Mouse (Mus musculus): ENCODE results near the gene Eloa. TPM values are rescaled to one million over a fixed set of nuclear protein-coding genes. Genes with fewer than 3 reads are reported as not detected.

Eloa gene
- polyA plus RNA-seq, 1 experiment from 2014 or later: 32.5 TPM

GRCm38 (mm10) chr4:136020743-136021548 is 617 bp downstream of the Eloa start:
- WGBS: 1% methylated on average over 61 of the region's 62 CpGs
- ATAC-seq: peak; percentile 73
- H3K9ac ChIP-seq (replicated peaks; ENCODE audit: low read depth, low read length): peak overlapping the region; percentile 98

GRCm38 (mm10) chr4:136016059-136016602 is 5.4 kb downstream of the Eloa start:
- H3K4me2 ChIP-seq (ENCODE audit: low read length): no peak overlapping the region
- H3K36me3 ChIP-seq (ENCODE audit: control insufficient read depth, insufficient read depth): peaks cover 10% of the 10 kb centered on the region
- 81% methylated on average over 3 of the region's 3 CpGs for WGBS

More at GRCm38 (mm10) chr4:136020743-136021548, 617 bp downstream of the Eloa start:
- H3K4me2 ChIP-seq (ENCODE audit: low read length): peak overlapping the region; percentile 100
- peak overlapping the region; percentile 83 for H3K27ac ChIP-seq (ENCODE audit: low read length)
- H3K27me3 ChIP-seq (replicated peaks; ENCODE audit: control insufficient read depth, insufficient read depth, low read length): no peaks in the 10 kb centered on the region
- no peaks in the 10 kb centered on the region for H3K9me3 ChIP-seq (ENCODE audit: control insufficient read depth, low read length)
- peak overlapping the region; percentile 97 for H3K4me3 ChIP-seq (replicated peaks; ENCODE audit: low read length)
- no peaks in the 10 kb centered on the region for H3K36me3 ChIP-seq (ENCODE audit: control insufficient read depth, insufficient read depth)
- H3K4me1 ChIP-seq (replicated peaks; ENCODE audit: control insufficient read depth, insufficient read depth, low read length): peaks cover 14% of the 10 kb centered on the region

GRCm38 (mm10) chr4:136010586-136010985 is 11.0 kb downstream of the Eloa start:
- peaks cover 51% of the 10 kb centered on the region for H3K36me3 ChIP-seq (ENCODE audit: control insufficient read depth, insufficient read depth)
- ATAC-seq: no peak

More at GRCm38 (mm10) chr4:136016059-136016602, 5.4 kb downstream of the Eloa start:
- Histone ChIP-seq H3K9me3 (ENCODE audit: control insufficient read depth, low read length) (no peaks in the 10 kb centered on the region), H3K4me1 (replicated peaks; ENCODE audit: control insufficient read depth, insufficient read depth, low read length) (peaks cover 14% of the 10 kb centered on the region), H3K27ac (ENCODE audit: low read length) (no peak overlapping the region), H3K27me3 (replicated peaks; ENCODE audit: control insufficient read depth, insufficient read depth, low read length) (no peaks in the 10 kb centered on the region), H3K9ac (replicated peaks; ENCODE audit: low read depth, low read length) (no peak overlapping the region), H3K4me3 (replicated peaks; ENCODE audit: low read length) (no peak overlapping the region)
- no peak for ATAC-seq

GRCm38 (mm10) chr4:136008782-136009447 is 12.6 kb downstream of the Eloa start:
- Histone ChIP-seq H3K9ac (replicated peaks; ENCODE audit: low read depth, low read length) (no peak overlapping the region), H3K4me3 (replicated peaks; ENCODE audit: low read length) (no peak overlapping the region), H3K9me3 (ENCODE audit: control insufficient read depth, low read length) (no peaks in the 10 kb centered on the region), H3K4me1 (replicated peaks; ENCODE audit: control insufficient read depth, insufficient read depth, low read length) (no peaks in the 10 kb centered on the region), H3K27me3 (replicated peaks; ENCODE audit: control insufficient read depth, insufficient read depth, low read length) (no peaks in the 10 kb centered on the region), H3K36me3 (ENCODE audit: control insufficient read depth, insufficient read depth) (peaks cover 60% of the 10 kb centered on the region), H3K4me2 (ENCODE audit: low read length) (no peak overlapping the region), H3K27ac (ENCODE audit: low read length) (no peak overlapping the region)
- no peak for ATAC-seq
- 91% methylated on average over 8 of the region's 8 CpGs for WGBS

More at GRCm38 (mm10) chr4:136010586-136010985, 11.0 kb downstream of the Eloa start:
- no peak overlapping the region for H3K4me3 ChIP-seq (replicated peaks; ENCODE audit: low read length)
- H3K9ac ChIP-seq (replicated peaks; ENCODE audit: low read depth, low read length): no peak overlapping the region
- WGBS: 91% methylated on average over 4 of the region's 4 CpGs
- no peaks in the 10 kb centered on the region for H3K27me3 ChIP-seq (replicated peaks; ENCODE audit: control insufficient read depth, insufficient read depth, low read length)
- no peak overlapping the region for H3K4me2 ChIP-seq (ENCODE audit: low read length)
- no peaks in the 10 kb centered on the region for H3K4me1 ChIP-seq (replicated peaks; ENCODE audit: control insufficient read depth, insufficient read depth, low read length)
- H3K9me3 ChIP-seq (ENCODE audit: control insufficient read depth, low read length): no peaks in the 10 kb centered on the region
- H3K27ac ChIP-seq (ENCODE audit: low read length): no peak overlapping the region

- WGBS: 98% methylated on average over 3 of the region's 3 CpGs
These were observed 14.7 kb downstream of the Eloa start for GRCm38 (mm10) chr4:136006821-136007220.

GRCm38 (mm10) chr4:136004921-136005320 is 16.6 kb downstream of the Eloa start:
- Histone ChIP-seq H3K4me1 (replicated peaks; ENCODE audit: control insufficient read depth, insufficient read depth, low read length) (no peaks in the 10 kb centered on the region), H3K27me3 (replicated peaks; ENCODE audit: control insufficient read depth, insufficient read depth, low read length) (no peaks in the 10 kb centered on the region), H3K4me3 (replicated peaks; ENCODE audit: low read length) (no peak overlapping the region), H3K4me2 (ENCODE audit: low read length) (no peak overlapping the region), H3K27ac (ENCODE audit: low read length) (no peak overlapping the region), H3K36me3 (ENCODE audit: control insufficient read depth, insufficient read depth) (peaks cover 55% of the 10 kb centered on the region), H3K9ac (replicated peaks; ENCODE audit: low read depth, low read length) (no peak overlapping the region), H3K9me3 (ENCODE audit: control insufficient read depth, low read length) (no peaks in the 10 kb centered on the region)
- no peak for ATAC-seq
- 91% methylated on average over 2 of the region's 2 CpGs for WGBS

More at GRCm38 (mm10) chr4:136006821-136007220, 14.7 kb downstream of the Eloa start:
- H3K36me3 ChIP-seq (ENCODE audit: control insufficient read depth, insufficient read depth): peaks cover 71% of the 10 kb centered on the region
- no peaks in the 10 kb centered on the region for H3K27me3 ChIP-seq (replicated peaks; ENCODE audit: control insufficient read depth, insufficient read depth, low read length)
- H3K9ac ChIP-seq (replicated peaks; ENCODE audit: low read depth, low read length): no peak overlapping the region
- no peak overlapping the region for H3K4me3 ChIP-seq (replicated peaks; ENCODE audit: low read length)
- H3K4me2 ChIP-seq (ENCODE audit: low read length): no peak overlapping the region
- no peak for ATAC-seq
- no peak overlapping the region for H3K27ac ChIP-seq (ENCODE audit: low read length)
- no peaks in the 10 kb centered on the region for H3K9me3 ChIP-seq (ENCODE audit: control insufficient read depth, low read length)
- H3K4me1 ChIP-seq (replicated peaks; ENCODE audit: control insufficient read depth, insufficient read depth, low read length): no peaks in the 10 kb centered on the region

- no peak overlapping the region for H3K27ac ChIP-seq (ENCODE audit: low read length)
- peaks cover 48% of the 10 kb centered on the region for H3K36me3 ChIP-seq (ENCODE audit: control insufficient read depth, insufficient read depth)
- no peak overlapping the region for H3K9ac ChIP-seq (replicated peaks; ENCODE audit: low read depth, low read length)
- H3K4me1 ChIP-seq (replicated peaks; ENCODE audit: control insufficient read depth, insufficient read depth, low read length): no peaks in the 10 kb centered on the region
- H3K4me3 ChIP-seq (replicated peaks; ENCODE audit: low read length): no peak overlapping the region
- no peaks in the 10 kb centered on the region for H3K9me3 ChIP-seq (ENCODE audit: control insufficient read depth, low read length)
- ATAC-seq: no peak
- 88% methylated on average over 5 of the region's 5 CpGs for WGBS
- H3K4me2 ChIP-seq (ENCODE audit: low read length): no peak overlapping the region
- H3K27me3 ChIP-seq (replicated peaks; ENCODE audit: control insufficient read depth, insufficient read depth, low read length): no peaks in the 10 kb centered on the region
These were observed 17.4 kb downstream of the Eloa start for GRCm38 (mm10) chr4:136004107-136004675.

- Histone ChIP-seq H3K4me2 (ENCODE audit: low read length) (no peak overlapping the region), H3K4me1 (replicated peaks; ENCODE audit: control insufficient read depth, insufficient read depth, low read length) (no peaks in the 10 kb centered on the region), H3K27ac (ENCODE audit: low read length) (no peak overlapping the region), H3K9me3 (ENCODE audit: control insufficient read depth, low read length) (peaks cover 5% of the 10 kb centered on the region), H3K9ac (replicated peaks; ENCODE audit: low read depth, low read length) (no peak overlapping the region), H3K36me3 (ENCODE audit: control insufficient read depth, insufficient read depth) (no peaks in the 10 kb centered on the region), H3K27me3 (replicated peaks; ENCODE audit: control insufficient read depth, insufficient read depth, low read length) (no peaks in the 10 kb centered on the region), H3K4me3 (replicated peaks; ENCODE audit: low read length) (no peak overlapping the region)
- 86% methylated on average over 4 of the region's 4 CpGs for WGBS
- ATAC-seq: no peak
These were observed 26.4 kb downstream of the Eloa start for GRCm38 (mm10) chr4:135995118-135995517.

GRCm38 (mm10) chr4:135993941-135994340 is 27.6 kb downstream of the Eloa start:
- H3K4me2 ChIP-seq (ENCODE audit: low read length): no peak overlapping the region
- H3K4me3 ChIP-seq (replicated peaks; ENCODE audit: low read length): no peak overlapping the region
- H3K4me1 ChIP-seq (replicated peaks; ENCODE audit: control insufficient read depth, insufficient read depth, low read length): no peaks in the 10 kb centered on the region
- H3K9ac ChIP-seq (replicated peaks; ENCODE audit: low read depth, low read length): no peak overlapping the region
- ATAC-seq: no peak
- no peak overlapping the region for H3K27ac ChIP-seq (ENCODE audit: low read length)
- 95% methylated on average over 6 of the region's 6 CpGs for WGBS
- no peaks in the 10 kb centered on the region for H3K36me3 ChIP-seq (ENCODE audit: control insufficient read depth, insufficient read depth)
- peaks cover 5% of the 10 kb centered on the region for H3K9me3 ChIP-seq (ENCODE audit: control insufficient read depth, low read length)
- H3K27me3 ChIP-seq (replicated peaks; ENCODE audit: control insufficient read depth, insufficient read depth, low read length): no peaks in the 10 kb centered on the region
